Mouse (Mus musculus) small intestine, adult 2 months (tissue): ENCODE data around the gene Dppa4. TPM values are rescaled to one million over a fixed set of nuclear protein-coding genes. Genes with fewer than 3 reads are reported as not detected.

Experiments used
- H3K27ac ChIP-seq: fragments of 200-500 bp; 2 replicates; pipeline ENCODE4 v1.5.1; 2012; ENCODE audit warnings: low read depth, low read length, control low read depth, inconsistent platforms; ENCODE audit not compliant: insufficient read depth
- H3K27me3 ChIP-seq: fragments of 200-500 bp; 2 replicates; pipeline ENCODE4 v1.6.1; 2012; ENCODE audit warnings: mild to moderate bottlenecking, moderate library complexity, low read length, inconsistent platforms; ENCODE audit not compliant: control insufficient read depth, insufficient read depth
- H3K36me3 ChIP-seq: fragments of 200-500 bp; 2 replicates; pipeline ENCODE4 v1.6.1; 2012; ENCODE audit warnings: mild to moderate bottlenecking, low read length, control low read depth, inconsistent platforms; ENCODE audit not compliant: control insufficient read depth, insufficient read depth
- H3K4me1 ChIP-seq: fragments of 200-500 bp; 2 replicates; pipeline ENCODE4 v1.6.1; 2012; ENCODE audit warnings: low read length, inconsistent platforms, mixed read lengths; ENCODE audit not compliant: control insufficient read depth, insufficient read depth, insufficient read length
- H3K4me3 ChIP-seq: fragments of 200-500 bp; 2 replicates; pipeline ENCODE4 v1.5.1; 2012; ENCODE audit warnings: low read depth, mild to moderate bottlenecking, control low read depth, inconsistent platforms, low read length, moderate library complexity
- CTCF ChIP-seq: fragments of 200-500 bp; IDR thresholded peaks from 2 replicates; pipeline ENCODE4 v1.5.1; 2012; ENCODE audit warnings: low read depth, mild to moderate bottlenecking, control low read depth, inconsistent platforms, low read length, moderate library complexity, mixed read lengths; ENCODE audit not compliant: insufficient replicate concordance, insufficient read length; ENCODE audit errors: extremely low read depth
- POLR2A ChIP-seq: fragments of 200-500 bp; IDR thresholded peaks from 2 replicates; pipeline ENCODE4 v1.6.1; 2012; ENCODE audit warnings: low read depth, mild to moderate bottlenecking, control low read depth, inconsistent platforms, low read length, moderate library complexity
- WGBS: fragments of 180-500 bp; shearing (Covaris S2); methylation state at CpG from one replicate; pipeline ENCODE4 v1.1.7; 2018; 5-methylcytosine and 5-hydroxymethylcytosine counted together
- polyA plus RNA-seq: library from polyadenylated mRNA; depleted of rRNA; stranded (reverse); fragments of >200 nt; gene quantifications from 2 replicates; pipeline ENCODE4 v1.2.3, GENCODE M21; 2012

The Dppa4 gene
- polyA plus RNA-seq, 1 experiment: not detected

- H3K36me3 ChIP-seq: no peaks in the 10 kb centered on the region
- 87% methylated on average over 1 of the region's 1 CpGs for WGBS
Measured at GRCm38 (mm10) chr16:48262901-48263300, 20.6 kb upstream of the Dppa4 start.

GRCm38 (mm10) chr16:48265856-48266255, 17.7 kb upstream of the Dppa4 start:
- Histone ChIP-seq H3K27ac (no peak overlapping the region), H3K36me3 (no peaks in the 10 kb centered on the region), H3K4me3 (no peak overlapping the region), H3K27me3 (no peaks in the 10 kb centered on the region), H3K4me1 (no peaks in the 10 kb centered on the region)
- WGBS: 78% methylated on average over 4 of the region's 4 CpGs
- TF ChIP-seq POLR2A (no peak), CTCF (no peak)

More at GRCm38 (mm10) chr16:48262901-48263300, 20.6 kb upstream of the Dppa4 start:
- no peaks in the 10 kb centered on the region for H3K4me1 ChIP-seq
- TF ChIP-seq POLR2A: no peak
- TF ChIP-seq CTCF: no peak
- H3K4me3 ChIP-seq: no peak overlapping the region
- no peaks in the 10 kb centered on the region for H3K27me3 ChIP-seq
- no peak overlapping the region for H3K27ac ChIP-seq

- 73% methylated on average over 4 of the region's 4 CpGs for WGBS
- no peaks in the 10 kb centered on the region for H3K4me1 ChIP-seq
- no peaks in the 10 kb centered on the region for H3K27me3 ChIP-seq
- H3K27ac ChIP-seq: no peak overlapping the region
- H3K36me3 ChIP-seq: no peaks in the 10 kb centered on the region
- H3K4me3 ChIP-seq: no peak overlapping the region
- no peak for TF ChIP-seq POLR2A
Measured at GRCm38 (mm10) chr16:48276940-48277339, 6.6 kb upstream of the Dppa4 start.

GRCm38 (mm10) chr16:48280883-48281282, 2.6 kb upstream of the Dppa4 start:
- Histone ChIP-seq H3K4me1 (no peaks in the 10 kb centered on the region), H3K4me3 (no peak overlapping the region), H3K27me3 (no peaks in the 10 kb centered on the region), H3K27ac (no peak overlapping the region), H3K36me3 (no peaks in the 10 kb centered on the region)
- TF ChIP-seq CTCF (no peak), POLR2A (no peak)
- 81% methylated on average over 4 of the region's 4 CpGs for WGBS

- WGBS: 78% methylated on average over 1 of the region's 1 CpGs
- Histone ChIP-seq H3K36me3 (no peaks in the 10 kb centered on the region), H3K4me1 (no peaks in the 10 kb centered on the region), H3K27ac (no peak overlapping the region), H3K4me3 (no peak overlapping the region), H3K27me3 (no peaks in the 10 kb centered on the region)
- no peak for TF ChIP-seq POLR2A
- no peak for TF ChIP-seq CTCF
Measured at GRCm38 (mm10) chr16:48282801-48283200, 732 bp upstream of the Dppa4 start.

- no peak for TF ChIP-seq CTCF
- no peak for TF ChIP-seq POLR2A
- no peaks in the 10 kb centered on the region for H3K36me3 ChIP-seq
- 91% methylated on average over 4 of the region's 4 CpGs for WGBS
- no peaks in the 10 kb centered on the region for H3K4me1 ChIP-seq
- no peaks in the 10 kb centered on the region for H3K27me3 ChIP-seq
- no peak overlapping the region for H3K27ac ChIP-seq
- H3K4me3 ChIP-seq: no peak overlapping the region
Measured at GRCm38 (mm10) chr16:48285517-48285916, 2.0 kb downstream of the Dppa4 start.

GRCm38 (mm10) chr16:48297384-48298136, 14.0 kb downstream of the Dppa4 start:
- TF ChIP-seq CTCF: no peak
- no peak for TF ChIP-seq POLR2A
- Histone ChIP-seq H3K4me1 (no peaks in the 10 kb centered on the region), H3K27me3 (no peaks in the 10 kb centered on the region), H3K36me3 (no peaks in the 10 kb centered on the region), H3K4me3 (no peak overlapping the region), H3K27ac (no peak overlapping the region)
- WGBS: 31% methylated on average over 14 of the region's 14 CpGs

GRCm38 (mm10) chr16:48299884-48300283, 16.4 kb downstream of the Dppa4 start:
- Histone ChIP-seq H3K36me3 (no peaks in the 10 kb centered on the region), H3K4me1 (no peaks in the 10 kb centered on the region), H3K27ac (no peak overlapping the region), H3K4me3 (no peak overlapping the region), H3K27me3 (no peaks in the 10 kb centered on the region)
- TF ChIP-seq CTCF: no peak
- no peak for TF ChIP-seq POLR2A
- 78% methylated on average over 3 of the region's 3 CpGs for WGBS
